Mouse (Mus musculus): ENCODE results near the gene Npr3. TPM values are rescaled to one million over a fixed set of nuclear protein-coding genes. Genes with fewer than 3 reads are reported as not detected.
A peak's percentile ranks its signal among the peaks of the same experiment; 100 is the strongest.
"Not testable (repeated sequence)": the region's sequence is repeated elsewhere in the genome, so short reads cannot be mapped to it uniquely, and the experiment has no call there.

The Npr3 gene
- polyA plus RNA-seq, 2 experiments: 1.7 to 1.8 TPM

DNA sequence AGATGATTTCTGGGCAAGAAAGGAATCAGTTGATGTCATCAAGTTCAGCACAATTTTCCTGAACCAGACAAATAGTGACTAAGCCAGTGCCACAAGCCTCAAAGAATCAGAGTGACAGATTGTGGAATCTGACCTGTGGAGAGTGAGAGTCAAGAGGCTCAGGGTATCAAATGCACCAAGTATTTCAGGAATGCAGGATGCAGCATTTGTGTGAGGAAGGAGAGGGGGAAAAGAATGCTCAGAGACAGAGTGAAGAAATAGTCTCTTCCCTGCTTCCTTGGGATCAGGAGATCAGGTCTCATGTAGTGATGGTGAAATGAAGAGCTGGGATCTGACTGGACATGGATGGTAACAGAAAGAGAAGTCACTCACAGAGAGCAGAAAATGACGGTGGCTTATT is 71.2 kb downstream of the Npr3 start:
- no peaks in the 10 kb centered on the region; a peak in 1 of 4 replicates for H3K4me1 ChIP-seq (replicated peaks; ENCODE audit: control insufficient read depth in 2 of 2, insufficient read depth in 2 of 2, low read length in 1 of 2)
- TF ChIP-seq CTCF (IDR thresholded peaks at IDR 0.05; ENCODE audit: low read depth) (no peak), EP300 (IDR thresholded peaks at IDR 0.05; ENCODE audit: low read depth) (no peak)
- no peak for ATAC-seq (ENCODE audit: insufficient read depth)
- DNase-seq (ENCODE audit: low read depth in 3 of 3, low spot score in 3 of 3): no peak
- H3K27ac ChIP-seq: no peak overlapping the region
- H3K9ac ChIP-seq (replicated peaks): no peak overlapping the region
- H3K36me3 ChIP-seq (replicated peaks; ENCODE audit: control insufficient read depth, insufficient read depth, low read depth): no peaks in the 10 kb centered on the region
- no peaks in the 10 kb centered on the region for H3K9me3 ChIP-seq (ENCODE audit: control insufficient read depth, low read length)
- H3K27me3 ChIP-seq (ENCODE audit: control insufficient read depth, insufficient read depth, low read length): no peaks in the 10 kb centered on the region
- WGBS (ENCODE audit: insufficient replicate concordance): 50% methylated on average over 1 of the region's 1 CpGs
- H3K4me3 ChIP-seq (ENCODE audit: insufficient read depth in 1 of 2, low read depth in 2 of 2, low read length in 2 of 2): no peak overlapping the region
- no peak overlapping the region for H3K4me2 ChIP-seq (ENCODE audit: low read depth)

DNA sequence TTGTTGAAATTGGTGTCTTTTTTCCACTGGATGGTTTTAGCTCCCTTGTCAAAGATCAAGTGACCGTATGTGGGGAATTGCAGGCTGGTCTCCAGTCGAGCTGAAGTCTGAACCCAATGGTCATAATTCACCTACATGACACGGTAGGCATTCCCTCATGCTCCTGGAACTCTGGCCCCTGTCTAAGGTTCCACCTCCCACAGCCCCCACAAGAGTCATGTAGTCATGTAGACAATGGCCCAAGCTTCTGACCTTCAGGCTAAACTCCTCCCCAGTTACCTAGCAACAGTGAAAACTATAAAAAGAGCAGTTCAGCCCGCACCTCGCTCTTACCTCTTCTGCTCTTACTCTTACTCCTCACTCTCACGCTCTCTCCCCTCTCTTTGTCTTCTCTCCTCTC is 84.7 kb downstream of the Npr3 start:
- not testable (repeated sequence) for H3K27ac ChIP-seq; H3K9ac ChIP-seq (replicated peaks); H3K4me3 ChIP-seq (ENCODE audit: insufficient read depth in 1 of 2, low read depth in 2 of 2, low read length in 2 of 2); H3K9me3 ChIP-seq (ENCODE audit: control insufficient read depth, low read length); DNase-seq (ENCODE audit: low read depth in 3 of 3, low spot score in 3 of 3); H3K36me3 ChIP-seq (replicated peaks; ENCODE audit: control insufficient read depth, insufficient read depth, low read depth); H3K4me2 ChIP-seq (ENCODE audit: low read depth); H3K27me3 ChIP-seq (ENCODE audit: control insufficient read depth, insufficient read depth, low read length); ATAC-seq (ENCODE audit: insufficient read depth); H3K4me1 ChIP-seq (replicated peaks; ENCODE audit: control insufficient read depth in 2 of 2, insufficient read depth in 2 of 2, low read length in 1 of 2)
- 53% methylated on average over 6 of the region's 6 CpGs for WGBS (ENCODE audit: insufficient replicate concordance)

DNA sequence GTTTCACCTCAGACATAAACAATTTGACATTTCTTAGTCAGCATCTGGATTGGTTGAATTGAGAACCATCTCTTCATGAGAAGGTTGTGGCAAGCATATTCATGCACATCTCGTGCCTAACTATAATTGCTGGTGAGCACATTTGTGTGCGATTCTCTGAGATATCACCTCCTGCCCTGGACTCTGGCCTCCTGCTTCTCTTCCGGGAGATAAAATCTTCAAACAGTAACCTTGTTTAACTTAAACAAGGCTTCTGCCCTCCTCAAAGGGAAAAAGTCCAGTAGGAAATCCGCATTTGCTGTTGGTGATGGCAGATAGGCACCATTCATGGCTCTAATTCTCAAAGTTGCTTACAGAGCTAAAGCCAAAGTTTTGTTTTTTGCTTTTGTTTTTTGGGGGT is 91.5 kb downstream of the Npr3 start:
- peak in 1 of 3 experiments; percentile 9 for DNase-seq (ENCODE audit: low read depth in 3 of 3, low spot score in 3 of 3)
- H3K9ac ChIP-seq (replicated peaks): no peak overlapping the region
- no peak overlapping the region for H3K27ac ChIP-seq
- peaks cover 0 to 6% of the 10 kb centered on the region in 2 experiments; a peak in 1 of 4 replicates for H3K4me1 ChIP-seq (replicated peaks; ENCODE audit: control insufficient read depth in 2 of 2, insufficient read depth in 2 of 2, low read length in 1 of 2)
- TF ChIP-seq EP300 (IDR thresholded peaks at IDR 0.05; ENCODE audit: low read depth) (no peak), CTCF (IDR thresholded peaks at IDR 0.05; ENCODE audit: low read depth) (no peak)
- no peaks in the 10 kb centered on the region for H3K27me3 ChIP-seq (ENCODE audit: control insufficient read depth, insufficient read depth, low read length)
- H3K36me3 ChIP-seq (replicated peaks; ENCODE audit: control insufficient read depth, insufficient read depth, low read depth): no peaks in the 10 kb centered on the region
- 31% methylated on average over 4 of the region's 4 CpGs for WGBS (ENCODE audit: insufficient replicate concordance)
- H3K4me2 ChIP-seq (ENCODE audit: low read depth): no peak overlapping the region; the same call in 1 of the 2 replicates
- H3K9me3 ChIP-seq (ENCODE audit: control insufficient read depth, low read length): no peaks in the 10 kb centered on the region
- H3K4me3 ChIP-seq (ENCODE audit: insufficient read depth in 1 of 2, low read depth in 2 of 2, low read length in 2 of 2): no peak overlapping the region
- 0 out of 2 replicates have a peak, but pooled peaks have one; percentile 57 for ATAC-seq (ENCODE audit: insufficient read depth)

DNA sequence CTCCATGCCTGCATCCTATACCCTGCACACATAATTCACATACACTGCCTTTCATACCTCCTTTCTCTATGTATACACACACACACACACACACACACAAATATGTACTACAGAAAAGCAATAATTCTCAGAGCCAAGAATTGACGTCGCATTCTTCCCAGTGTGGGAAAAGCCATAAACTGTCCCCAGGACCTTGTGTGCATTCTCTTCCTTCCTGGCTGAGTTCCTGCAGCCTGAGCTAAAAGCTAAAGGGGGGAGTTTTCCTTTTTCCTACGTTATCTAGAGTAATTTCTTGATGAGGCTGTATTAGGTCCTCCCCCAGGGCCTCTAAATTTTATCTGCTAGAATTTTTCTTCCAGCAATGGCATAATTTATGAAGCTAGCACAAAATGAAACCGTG is 103.5 kb downstream of the Npr3 start:
- no peak for TF ChIP-seq EP300 (IDR thresholded peaks at IDR 0.05; ENCODE audit: low read depth)
- TF ChIP-seq CTCF (IDR thresholded peaks at IDR 0.05; ENCODE audit: low read depth): no peak
- WGBS (ENCODE audit: insufficient replicate concordance): 30% methylated on average over 4 of the region's 4 CpGs
- H3K27ac ChIP-seq: no peak overlapping the region
- no peaks in the 10 kb centered on the region for H3K27me3 ChIP-seq (ENCODE audit: control insufficient read depth, insufficient read depth, low read length)
- H3K4me1 ChIP-seq (replicated peaks; ENCODE audit: control insufficient read depth in 2 of 2, insufficient read depth in 2 of 2, low read length in 1 of 2): peaks cover 0 to 10% of the 10 kb centered on the region in 2 experiments; a peak in 2 of 4 replicates
- no peaks in the 10 kb centered on the region for H3K9me3 ChIP-seq (ENCODE audit: control insufficient read depth, low read length)
- no peak overlapping the region for H3K4me2 ChIP-seq (ENCODE audit: low read depth)
- DNase-seq (ENCODE audit: low read depth in 3 of 3, low spot score in 3 of 3) (no peak), ATAC-seq (ENCODE audit: insufficient read depth) (no peak)
- H3K9ac ChIP-seq (replicated peaks): no peak overlapping the region
- no peaks in the 10 kb centered on the region for H3K36me3 ChIP-seq (replicated peaks; ENCODE audit: control insufficient read depth, insufficient read depth, low read depth)
- H3K4me3 ChIP-seq (ENCODE audit: insufficient read depth in 1 of 2, low read depth in 2 of 2, low read length in 2 of 2): no peak overlapping the region

DNA sequence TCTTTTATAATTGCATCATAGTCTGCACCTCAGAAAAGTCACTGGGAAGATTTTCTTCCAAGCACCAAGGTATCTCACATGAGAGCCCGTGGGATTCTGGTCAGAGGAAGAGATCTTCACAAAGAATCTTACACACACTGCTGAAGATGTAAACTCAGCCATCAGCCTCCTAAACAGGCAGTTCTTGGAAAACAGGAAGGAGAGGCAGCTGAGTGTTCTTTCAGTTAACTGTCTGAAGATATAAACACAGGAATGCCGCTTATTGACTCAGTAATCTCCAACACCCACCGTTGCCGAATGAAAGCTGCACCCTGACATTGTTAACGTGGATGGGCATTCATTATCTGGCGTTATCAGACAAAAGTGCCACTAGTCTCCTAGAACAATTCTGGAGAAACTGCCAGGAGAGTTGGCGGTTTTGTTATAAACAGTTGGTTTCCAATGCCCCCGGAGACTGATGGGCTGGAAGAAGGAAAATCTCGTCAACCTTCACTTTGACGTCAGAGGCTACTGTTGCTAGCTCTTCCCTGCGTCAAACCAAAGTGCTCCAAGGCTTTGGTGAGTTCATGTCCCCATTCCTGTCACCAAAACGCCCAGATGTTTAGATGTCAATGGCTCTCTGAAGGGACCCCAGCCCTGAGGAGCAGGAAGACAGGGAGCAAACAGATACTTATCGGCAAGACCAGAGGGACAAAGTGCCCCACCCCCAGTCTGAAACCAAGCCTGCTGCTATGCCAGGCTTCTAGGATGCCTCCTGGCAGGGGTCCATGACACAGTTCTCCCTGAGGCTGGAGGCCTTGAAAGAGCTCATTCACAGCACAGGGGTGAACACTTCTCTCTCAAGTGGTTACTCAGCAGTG is 105.0 kb downstream of the Npr3 start:
- ATAC-seq (ENCODE audit: insufficient read depth) (no peak), DNase-seq (ENCODE audit: low read depth in 3 of 3, low spot score in 3 of 3) (no peak)
- Histone ChIP-seq H3K27ac (no peak overlapping the region), H3K4me2 (ENCODE audit: low read depth) (no peak overlapping the region), H3K9ac (replicated peaks) (no peak overlapping the region), H3K27me3 (ENCODE audit: control insufficient read depth, insufficient read depth, low read length) (no peaks in the 10 kb centered on the region), H3K4me1 (replicated peaks; ENCODE audit: control insufficient read depth in 2 of 2, insufficient read depth in 2 of 2, low read length in 1 of 2) (peaks cover 0 to 10% of the 10 kb centered on the region in 2 experiments; a peak in 2 of 4 replicates), H3K36me3 (replicated peaks; ENCODE audit: control insufficient read depth, insufficient read depth, low read depth) (no peaks in the 10 kb centered on the region), H3K4me3 (ENCODE audit: insufficient read depth in 1 of 2, low read depth in 2 of 2, low read length in 2 of 2) (no peak overlapping the region), H3K9me3 (ENCODE audit: control insufficient read depth, low read length) (no peaks in the 10 kb centered on the region)
- no peak for TF ChIP-seq EP300 (IDR thresholded peaks at IDR 0.05; ENCODE audit: low read depth)
- 11% methylated on average over 13 of the region's 13 CpGs for WGBS (ENCODE audit: insufficient replicate concordance)

All from liver, embryonic 14.5 days (tissue).